Mouse (Mus musculus) lung, postnatal 25 days (tissue): ENCODE data around the gene Mapk7.

ENCODE experiments used
- DNase-seq: peaks from one replicate; pipeline ENCODE4 v3.0.0; 2022; ENCODE audit warnings: low spot score

The Mapk7 gene

DNA sequence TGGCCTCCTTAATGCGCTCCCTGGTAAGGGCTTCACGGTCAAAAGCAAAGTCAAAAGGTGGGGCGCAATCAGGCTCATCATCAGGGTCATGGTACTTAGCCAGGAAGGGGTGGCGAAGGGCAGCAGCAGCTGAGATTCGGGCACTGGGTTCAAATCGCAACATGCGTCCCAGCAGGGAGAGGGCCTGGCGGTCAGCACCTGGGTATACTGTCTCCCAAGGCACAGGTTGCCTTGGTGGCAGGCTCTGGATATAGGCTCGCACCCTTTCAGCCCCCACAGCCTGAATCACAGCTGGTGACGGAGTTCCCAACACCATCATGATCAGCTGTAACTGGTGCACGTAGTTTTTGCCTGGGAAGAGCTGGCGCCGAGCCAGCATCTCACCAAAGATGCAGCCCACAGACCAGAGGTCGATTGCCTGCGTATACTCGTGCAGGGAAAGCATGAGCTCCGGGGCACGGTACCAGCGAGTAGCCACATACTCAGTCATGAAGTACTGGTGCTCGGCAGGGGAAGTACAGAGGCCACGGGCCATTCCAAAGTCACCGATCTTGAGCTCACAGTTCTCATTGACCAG lies 3.2 kb downstream of the Mapk7 start:
- DNase-seq: no peak

DNA sequence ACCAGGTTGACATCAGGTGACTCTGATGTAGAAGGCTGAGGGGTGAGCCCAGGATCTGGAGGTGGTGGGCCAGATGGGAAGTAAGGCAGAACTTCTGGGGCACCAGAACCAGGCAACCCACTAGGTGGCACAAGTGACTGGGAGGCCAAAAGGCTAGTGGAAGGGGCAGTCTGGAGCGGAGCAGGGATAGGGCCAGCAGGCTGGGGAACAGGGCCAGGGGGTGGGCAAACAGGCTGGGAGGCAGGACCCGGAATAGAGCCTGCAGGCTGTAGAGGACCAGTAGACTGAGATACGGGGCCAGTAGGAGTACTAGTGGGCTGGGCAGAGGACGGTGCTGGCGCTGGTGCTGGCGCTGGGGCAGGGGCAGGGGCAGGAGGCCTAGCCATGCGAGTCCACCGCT lies 4.3 kb downstream of the Mapk7 start:
- no peak for DNase-seq

DNA sequence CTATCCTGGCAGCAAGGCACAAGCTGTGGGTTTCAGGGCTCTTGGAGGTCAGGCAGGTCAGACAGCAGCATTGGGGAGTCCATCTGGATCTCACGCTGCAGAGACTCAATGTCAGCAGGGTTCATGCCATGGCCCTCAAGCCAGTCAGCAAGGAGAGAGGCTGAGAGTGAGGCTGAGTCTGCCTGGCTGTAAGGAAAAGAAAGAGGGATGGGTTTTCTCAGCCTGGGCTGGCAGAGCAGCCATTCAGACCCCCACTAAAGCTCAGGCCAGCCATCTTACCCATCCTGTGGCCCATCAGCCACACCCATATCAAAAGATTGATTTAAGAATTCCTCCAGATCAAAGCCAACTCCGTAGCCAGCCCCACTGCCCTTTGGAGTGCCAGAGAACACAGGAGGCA lies 5.1 kb downstream of the Mapk7 start:
- DNase-seq: no peak

DNA sequence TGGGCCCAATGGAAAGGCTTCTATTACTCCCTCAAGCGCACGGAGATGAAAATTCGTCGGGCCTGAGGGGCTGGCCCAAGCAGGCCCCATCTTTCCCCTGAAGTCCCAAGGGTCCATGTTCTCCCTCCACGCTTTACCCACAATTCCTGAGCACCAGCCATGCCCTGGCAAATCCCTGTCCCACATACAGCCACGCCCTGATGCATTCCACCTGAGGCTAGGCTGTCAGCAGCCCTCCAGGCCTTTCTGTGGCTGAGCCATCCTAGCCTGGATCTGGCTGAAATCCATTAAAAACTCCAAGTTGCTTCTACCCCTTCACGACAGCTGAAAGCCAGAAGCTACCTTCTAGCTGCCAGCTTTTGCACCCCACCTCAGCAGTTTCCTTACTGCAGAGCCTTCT lies 6.3 kb downstream of the Mapk7 start:
- no peak for DNase-seq

DNA sequence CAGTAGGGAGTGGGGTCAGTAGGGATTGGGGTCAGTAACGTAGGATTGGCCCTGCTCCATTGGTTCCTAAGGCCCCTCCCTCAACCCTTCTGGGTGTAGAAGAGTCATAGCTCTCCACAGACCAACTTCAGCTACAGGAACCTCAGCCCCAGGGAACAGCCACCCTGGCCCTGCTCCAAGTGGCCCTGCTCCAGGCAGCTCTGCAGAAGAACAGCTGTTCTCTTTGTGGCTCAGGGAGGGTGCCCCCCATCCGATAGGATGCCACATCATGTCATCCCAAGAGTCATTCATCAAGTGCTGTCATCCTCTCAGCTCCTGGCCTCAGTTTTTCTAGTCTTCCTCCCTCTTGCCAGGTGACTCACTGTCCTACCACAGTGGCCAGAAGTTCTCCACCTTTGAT lies 6.8 kb downstream of the Mapk7 start:
- DNase-seq: peak; percentile 56

DNA sequence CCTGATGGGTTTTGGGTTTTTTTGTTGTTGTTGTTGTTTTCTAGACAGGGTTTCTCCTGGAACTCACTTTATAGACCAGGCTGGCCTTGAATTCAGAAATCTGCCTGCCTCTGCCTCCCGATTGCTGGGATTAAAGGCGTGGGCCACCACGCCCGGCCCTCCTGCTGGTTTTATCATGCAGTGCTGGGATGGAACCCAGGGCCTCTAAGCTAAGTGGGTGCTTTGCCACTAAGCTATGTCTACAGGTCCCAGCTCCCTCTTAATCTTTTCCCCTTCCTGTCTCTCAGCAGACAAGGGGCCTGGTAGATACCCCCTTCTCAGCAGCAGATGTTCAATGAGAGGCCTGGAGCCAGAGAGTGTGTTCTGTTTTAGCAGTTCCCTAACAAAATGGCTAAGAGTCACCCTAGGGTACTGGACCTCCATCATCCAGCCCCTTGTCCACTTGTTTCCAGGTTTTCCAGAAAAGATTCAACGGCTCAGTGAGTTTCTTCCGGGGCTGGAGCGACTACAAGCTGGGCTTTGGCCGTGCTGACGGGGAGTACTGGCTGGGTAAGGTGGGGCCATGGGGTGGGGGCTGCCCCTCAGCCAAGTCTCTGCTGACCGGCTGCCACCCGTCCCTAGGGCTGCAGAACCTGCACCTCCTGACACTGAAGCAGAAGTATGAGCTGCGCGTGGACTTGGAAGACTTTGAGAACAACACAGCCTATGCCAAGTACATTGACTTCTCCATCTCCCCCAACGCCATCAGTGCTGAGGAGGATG lies 7.6 kb downstream of the Mapk7 start:
- DNase-seq: no peak

DNA sequence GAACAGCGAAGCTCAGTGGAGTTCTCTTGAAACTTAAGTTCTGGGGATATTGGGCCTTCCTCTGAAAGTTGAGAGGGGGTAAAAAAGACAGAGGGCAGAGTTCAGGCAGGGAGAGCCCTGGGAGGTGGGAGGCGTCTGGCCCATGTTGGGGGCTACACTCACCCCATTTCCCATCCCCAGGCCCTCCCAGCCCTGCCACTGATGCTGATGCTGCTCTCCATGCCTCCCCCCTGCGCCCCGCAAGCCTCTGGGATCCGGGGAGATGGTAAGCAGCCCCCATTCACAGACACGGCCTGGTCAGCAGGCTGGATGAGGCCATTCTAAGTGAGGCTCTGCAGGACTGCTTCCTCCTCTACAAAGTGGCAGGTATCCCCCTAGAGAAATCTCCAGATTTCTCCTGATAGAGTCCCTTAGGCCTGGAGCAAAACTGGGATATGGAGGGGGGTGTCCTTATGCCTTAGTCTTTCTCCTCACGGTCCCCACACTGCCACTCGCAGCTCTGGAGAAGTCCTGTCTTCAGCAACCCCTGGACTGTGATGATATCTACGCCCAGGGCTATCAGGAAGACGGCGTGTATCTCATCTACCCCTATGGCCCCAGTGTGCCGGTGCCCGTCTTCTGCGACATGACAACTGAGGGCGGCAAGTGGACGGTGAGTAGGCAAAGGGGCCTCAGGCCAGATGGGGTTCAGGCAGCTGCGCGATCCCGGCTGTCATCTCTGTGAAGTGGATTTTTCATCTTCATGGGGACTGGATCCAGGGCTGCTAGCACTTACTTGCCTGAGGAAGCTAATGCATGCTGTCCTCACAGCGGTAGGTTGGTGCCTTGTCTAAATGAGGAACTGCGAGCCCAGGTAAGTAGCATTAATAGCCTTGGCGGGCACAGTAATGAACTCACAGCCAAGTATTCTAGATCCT lies 8.4 kb downstream of the Mapk7 start:
- no peak for DNase-seq

DNA sequence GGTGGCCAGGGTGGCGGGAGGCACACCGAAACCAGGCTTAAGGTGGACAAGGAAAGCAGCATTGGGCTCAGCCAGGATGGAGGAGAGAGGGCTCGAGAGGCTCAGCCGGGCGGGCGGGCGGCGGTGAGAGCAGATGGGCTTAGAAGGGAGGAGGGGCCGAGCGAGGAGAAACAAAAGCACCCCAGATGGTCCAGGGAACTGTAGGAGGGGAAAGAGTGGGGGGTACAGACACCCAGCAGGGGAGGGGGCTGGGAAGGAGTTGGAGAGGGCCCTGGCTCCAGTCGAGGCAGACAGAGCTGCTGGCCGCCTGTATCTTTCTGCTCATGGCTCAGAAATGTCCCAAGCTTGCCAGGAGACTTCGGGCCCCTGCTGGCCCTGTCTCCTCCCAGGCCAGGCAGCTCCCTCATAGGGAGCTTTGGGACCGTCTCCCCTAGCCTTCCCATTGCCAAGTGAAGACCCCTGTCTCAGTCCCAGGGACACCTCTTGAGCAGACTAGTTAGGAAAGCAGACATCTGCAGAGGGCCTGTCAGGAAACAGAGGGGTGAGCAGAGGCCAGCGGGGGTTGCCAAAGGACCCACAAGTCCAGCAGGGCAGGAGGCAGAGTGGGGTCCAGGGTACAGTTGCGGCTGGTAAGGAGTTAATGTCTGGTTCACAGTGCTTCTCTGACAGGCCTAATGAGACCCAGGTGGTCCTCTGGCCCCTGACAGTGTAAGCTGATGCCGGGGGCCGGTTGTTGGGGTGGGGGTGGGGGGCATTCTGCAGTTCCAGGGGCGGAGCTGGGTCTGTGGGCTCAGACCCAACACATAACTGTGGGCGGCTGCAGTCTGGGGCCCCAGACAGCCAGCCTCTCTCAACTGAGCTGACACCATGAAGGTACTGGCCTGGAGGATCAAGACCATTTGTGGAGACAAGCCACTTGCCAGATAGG lies 9.3 kb downstream of the Mapk7 start, which contains the start of gene Mfap4:
Mfap4 (plus strand) TSS at position 819 of the 928 bp plus-strand sequence.
- no peak for DNase-seq

DNA sequence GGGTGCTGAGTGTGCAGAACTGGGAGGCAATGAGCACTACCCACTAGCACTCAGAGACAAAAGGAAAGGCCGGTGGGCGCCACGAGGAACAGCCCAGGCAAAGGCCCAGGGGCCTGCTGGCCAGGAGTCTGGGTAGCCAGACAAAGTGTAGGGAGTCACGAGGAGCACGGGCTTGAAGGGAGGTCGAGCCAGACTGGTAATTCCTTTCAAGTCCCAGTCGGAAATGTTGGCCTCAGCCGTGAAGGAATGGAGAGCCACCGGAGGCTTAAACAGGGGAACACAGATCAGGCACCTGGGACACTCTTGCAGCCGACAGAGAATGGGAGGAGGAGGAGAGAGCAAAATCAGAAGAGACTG lies 10.0 kb downstream of the Mapk7 start:
- no peak for DNase-seq

DNA sequence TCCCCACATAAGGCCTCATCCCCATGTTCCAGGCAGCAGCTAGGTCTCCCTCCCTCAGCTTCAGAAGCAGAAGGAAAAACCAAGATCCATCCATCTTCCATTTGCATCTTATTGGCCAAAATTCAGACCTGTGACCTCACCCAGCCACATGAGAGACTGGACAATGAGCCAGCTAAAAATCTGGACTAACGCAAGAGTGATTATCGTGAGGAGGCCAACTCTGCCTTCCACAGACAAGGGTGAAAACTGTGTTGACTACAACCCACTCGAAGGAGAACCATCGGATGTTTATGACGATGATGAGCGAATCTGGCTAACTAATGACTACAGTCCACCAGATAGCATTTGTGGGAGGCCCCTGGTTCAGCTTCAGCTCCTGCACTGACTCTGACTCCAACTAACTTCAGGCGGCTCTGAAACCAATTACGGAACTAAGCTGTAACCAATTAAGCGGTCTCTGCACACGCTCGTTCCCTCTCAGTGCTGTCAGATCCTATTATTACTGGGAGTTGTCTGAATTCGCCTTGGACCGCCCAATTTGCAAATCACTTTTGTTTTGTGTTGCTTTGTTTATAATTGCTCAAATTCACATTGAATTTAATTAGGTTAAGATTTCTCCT lies 10.9 kb downstream of the Mapk7 start:
- no peak for DNase-seq

DNA sequence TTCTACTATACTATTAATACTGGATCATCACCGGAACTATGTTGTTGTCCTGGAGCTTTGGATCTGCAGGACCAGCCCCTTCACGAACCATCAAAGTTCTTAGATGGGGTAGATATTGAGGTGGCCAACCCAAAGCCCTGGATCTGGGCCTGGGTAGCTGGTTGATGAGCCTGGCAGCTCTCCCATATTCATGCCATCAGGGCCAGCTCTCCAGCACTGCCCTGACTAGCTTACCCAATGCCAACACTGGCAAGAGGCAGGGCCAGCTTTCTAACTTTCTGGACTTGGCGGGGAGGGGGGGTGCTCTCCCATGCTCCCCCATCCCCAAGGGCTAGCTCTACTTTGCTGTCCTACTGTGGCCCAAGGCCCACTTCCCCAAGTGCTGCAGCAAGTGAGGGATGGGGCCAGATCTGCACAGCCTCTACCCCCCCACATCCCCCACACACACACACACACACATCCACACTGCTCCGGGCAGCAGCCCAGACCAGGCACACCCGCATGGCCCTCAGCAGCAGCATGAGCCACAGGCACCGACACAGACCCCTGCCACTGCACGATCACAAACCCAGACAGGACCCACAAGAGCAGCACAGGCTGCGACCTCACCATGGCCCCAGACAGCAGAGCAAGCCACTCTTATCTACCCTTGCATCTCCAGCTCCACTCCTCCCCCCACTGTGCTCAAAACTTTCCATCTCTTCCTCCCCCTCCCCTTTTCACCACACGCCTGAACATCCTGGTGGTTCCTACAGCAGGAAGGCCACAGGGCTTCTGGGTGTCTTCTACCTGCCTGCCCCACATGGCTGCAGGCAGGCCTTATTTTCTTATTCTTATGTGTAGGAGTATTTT lies 12.7 kb downstream of the Mapk7 start:
- no peak for DNase-seq

DNA sequence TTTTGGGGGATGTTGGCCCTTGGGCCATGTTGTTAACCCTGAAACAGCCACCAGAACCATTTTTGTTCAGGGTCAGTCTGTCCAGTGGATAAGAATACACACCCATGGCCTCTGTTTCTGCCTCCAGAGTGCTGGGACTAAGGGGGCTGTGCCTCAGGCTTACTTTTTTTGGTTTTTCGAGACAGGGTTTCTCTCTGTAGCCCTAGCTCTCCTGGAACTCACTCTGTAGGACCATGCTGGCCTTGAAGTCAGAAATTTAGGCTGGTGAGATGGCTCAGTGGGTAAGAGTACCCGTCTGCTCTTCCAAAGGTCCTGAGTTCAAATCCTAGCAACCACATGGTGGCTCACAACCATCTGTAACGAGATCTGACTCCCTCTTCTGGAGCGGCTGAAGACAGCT lies 15.4 kb downstream of the Mapk7 start:
- no peak for DNase-seq

DNA sequence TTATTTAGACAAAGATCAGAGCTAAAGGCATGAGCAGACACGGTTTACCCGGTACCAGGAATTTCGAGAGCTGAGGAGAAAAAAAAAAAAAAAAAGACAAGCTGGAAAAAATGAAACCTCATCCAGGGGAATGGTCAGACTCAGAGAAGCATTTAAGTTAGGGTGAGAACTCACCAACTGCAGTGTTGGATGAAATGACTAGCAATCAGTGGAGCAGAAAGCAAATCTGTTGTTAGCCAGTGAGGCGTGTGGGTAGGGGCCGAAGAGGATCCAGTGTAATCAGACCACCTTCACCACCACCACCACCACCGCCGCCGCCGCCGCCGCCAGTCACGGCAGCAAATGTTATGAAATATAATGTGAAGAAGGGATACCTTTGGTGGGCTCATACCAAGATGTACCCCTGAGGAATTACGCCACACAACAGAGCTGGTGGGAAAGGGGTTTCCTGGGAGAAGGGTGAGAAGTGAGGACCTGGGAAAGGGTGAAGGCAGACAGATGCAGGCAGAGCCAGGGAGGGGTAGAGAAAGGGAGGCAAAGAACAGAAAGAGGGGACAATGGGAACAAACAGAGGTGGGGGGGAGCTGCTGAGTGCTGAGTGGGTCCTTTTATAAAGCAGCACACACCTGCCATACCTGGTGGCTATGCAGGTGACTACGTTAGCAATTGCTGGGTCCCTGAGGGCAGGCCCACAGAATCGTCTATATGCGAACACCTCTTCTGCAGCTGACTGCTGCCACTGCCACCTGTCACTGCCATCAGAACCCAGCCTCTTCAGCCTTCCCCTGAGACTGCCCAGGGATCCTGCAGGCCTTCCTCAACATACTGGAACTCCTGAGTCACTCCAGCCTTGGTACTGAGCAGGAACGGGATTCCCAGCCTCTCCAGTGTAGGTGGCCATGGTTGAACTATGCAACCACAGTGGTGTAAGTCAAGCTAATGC lies 16.4 kb downstream of the Mapk7 start:
- DNase-seq: no peak

DNA sequence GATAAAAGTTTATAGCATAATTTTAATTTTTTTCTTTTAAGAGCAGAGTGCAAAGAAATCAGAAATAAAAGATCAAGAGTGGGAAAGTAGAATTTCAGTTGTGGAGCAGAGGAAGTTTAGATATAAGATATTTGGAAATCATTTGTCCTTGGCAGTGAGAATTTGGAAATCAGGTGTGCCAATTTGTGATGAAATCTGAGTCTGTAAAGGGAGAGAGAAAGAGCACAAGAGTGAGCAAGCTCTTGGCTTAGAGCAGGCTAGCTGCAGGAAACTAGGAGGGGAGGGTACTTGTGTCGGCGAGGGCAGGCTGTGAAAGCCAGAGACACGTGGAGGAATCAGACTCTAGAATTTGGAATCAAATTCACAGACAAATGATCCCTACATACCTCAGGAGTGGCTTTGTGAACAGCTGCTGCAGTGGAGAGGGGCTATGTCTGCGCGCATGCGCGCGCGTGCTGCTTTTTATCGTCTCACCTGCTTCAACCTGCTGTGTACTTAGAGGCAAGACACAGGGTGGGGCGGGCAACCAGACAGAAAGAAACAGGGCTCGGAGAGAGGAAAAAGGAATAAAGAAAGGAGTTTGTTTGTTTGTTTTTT lies 17.3 kb downstream of the Mapk7 start:
- peak; percentile 37 for DNase-seq

DNA sequence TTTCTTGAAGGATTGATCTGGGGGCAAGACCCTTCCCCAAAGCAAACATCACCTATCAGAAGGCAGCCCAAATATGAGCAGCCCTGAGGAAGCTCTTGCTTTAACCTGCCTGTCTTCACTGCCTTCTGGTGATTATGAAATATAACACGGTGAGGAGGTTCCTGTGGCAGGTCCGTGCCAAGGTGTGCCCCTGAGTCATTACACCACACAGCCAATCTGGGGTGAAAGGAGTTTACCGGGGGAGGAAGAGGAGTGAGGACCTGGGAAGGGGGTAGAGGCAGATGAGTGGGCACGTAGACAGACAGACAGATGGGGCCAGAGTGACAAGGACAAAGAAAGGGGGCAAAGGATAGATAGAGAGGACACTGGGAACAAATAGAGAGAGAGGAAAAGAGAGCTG lies 20.6 kb downstream of the Mapk7 start:
- no peak for DNase-seq

DNA sequence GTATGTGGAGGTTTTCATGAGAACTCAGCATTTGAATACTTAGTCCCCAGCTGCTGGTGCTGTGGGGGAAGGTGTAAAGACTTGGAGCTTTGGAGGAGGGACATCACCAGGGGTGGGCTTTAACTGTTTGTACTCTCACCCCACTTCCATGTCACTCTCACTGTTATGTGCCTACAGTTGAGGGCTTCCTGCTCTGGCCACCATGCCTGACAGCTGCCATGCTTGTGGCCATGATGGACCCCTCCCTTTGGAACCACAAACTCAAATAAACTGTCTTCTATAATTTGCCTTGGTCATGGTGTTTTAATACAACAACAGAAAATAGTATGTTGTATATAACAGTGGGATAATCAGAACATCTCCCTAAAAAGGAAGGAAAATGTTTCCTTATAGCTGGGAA lies 23.3 kb downstream of the Mapk7 start:
- DNase-seq: no peak

DNA sequence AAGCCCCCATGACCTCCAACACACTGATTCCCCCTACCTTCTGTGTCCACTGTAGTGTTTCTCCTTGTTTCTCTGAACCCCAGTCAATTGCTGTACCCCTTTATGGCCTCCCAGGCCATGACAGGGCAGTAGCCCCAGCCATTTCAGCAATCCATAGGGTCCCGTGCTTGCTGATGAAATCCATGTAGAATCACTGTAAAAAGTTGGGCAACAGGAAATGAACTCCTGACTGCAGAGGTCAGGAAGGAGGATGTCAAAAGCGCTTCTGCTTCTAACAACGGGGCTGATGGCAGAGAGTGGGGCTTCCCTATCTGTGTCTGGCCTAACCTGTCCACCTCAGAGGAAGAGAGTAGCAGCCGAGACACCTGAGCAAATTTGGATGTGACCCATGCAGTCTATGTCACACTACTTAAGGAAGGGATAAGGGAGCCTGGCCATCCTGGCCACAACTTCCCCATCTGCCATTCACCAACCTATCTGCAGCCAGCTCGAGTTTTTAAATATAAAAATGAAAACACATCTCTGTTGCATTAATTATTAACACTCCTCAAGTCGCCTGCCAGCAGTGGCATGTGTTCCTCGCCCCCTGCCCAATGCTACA lies 24.8 kb downstream of the Mapk7 start:
- no peak for DNase-seq

DNA sequence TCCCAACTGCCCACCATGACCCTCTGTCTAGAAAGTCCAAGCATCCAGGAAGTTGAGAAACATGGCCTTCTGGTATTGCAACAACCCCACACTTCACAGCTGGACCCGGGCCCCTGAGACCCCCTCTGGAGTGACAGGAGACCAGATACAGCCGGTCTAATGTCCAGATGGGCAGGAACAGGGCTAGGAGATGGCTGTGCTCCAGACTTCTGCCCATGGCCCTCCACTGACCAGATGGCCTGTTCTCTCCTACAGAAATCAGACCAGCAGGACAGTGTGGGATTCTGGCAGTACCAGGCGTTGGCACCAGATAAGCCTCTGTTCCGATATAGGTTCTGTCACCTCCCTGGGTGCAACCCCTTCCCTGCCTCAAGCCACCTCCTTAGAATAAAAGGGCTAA lies 25.7 kb downstream of the Mapk7 start:
- DNase-seq: no peak

DNA sequence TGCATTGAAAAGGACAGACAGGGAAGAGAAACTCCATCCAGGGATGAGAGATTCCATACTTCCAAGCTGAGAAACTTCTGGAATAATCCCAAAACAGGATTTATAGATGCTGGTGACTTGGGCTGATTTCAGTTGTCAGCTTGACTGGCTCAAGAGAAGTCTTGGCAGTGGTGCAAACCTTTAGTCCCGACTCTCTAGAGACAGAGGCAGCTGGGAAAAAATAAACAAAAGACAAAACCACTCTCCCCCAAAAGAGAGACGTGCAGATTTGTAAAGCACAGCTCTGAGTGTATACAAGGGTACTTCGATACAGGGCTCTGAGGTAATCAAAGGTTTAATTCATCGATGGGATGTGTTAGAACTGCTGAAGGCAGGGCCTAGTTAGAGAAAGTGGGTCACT lies 28.8 kb downstream of the Mapk7 start:
- DNase-seq: no peak
